Mouse (Mus musculus): ENCODE data around the gene Hsdl1.

GRCm38 (mm10) chr8:119515767-119516166 lies 59.2 kb downstream of the Hsdl1 start:
- TF ChIP-seq CTCF (IDR thresholded peaks at IDR 0.05; ENCODE audit: low read depth, low read length) (no peak), POLR2A (IDR thresholded peaks at IDR 0.05; ENCODE audit: insufficient read depth, low read length) (no peak), EP300 (IDR thresholded peaks at IDR 0.05; ENCODE audit: insufficient read depth, low read depth, low read length) (peak; percentile 90)

All from ES-Bruce4 (cell line).